Mouse (Mus musculus) brain, embryonic 14.5 days (tissue): Measurements from ENCODE around the gene Cep112. TPM values are rescaled to one million over a fixed set of nuclear protein-coding genes. Genes with fewer than 3 reads are reported as not detected.

ENCODE experiments used
- DNase-seq: peaks from one replicate; pipeline ENCODE4 v3.0.0-alpha.2; 2011; ENCODE audit warnings: low read depth
- CTCF ChIP-seq: fragments of 200-500 bp; IDR thresholded peaks from 2 replicates; pipeline ENCODE4 v1.5.1; 2012; ENCODE audit warnings: inconsistent platforms, mild to moderate bottlenecking, moderate library complexity, borderline replicate concordance; ENCODE audit not compliant: insufficient read depth, insufficient read length; ENCODE audit errors: extremely low read depth
- POLR2A ChIP-seq: fragments of 200-500 bp; IDR thresholded peaks from 2 replicates; pipeline ENCODE4 v1.6.1; 2012; ENCODE audit warnings: mild to moderate bottlenecking, inconsistent platforms, borderline replicate concordance; ENCODE audit not compliant: poor library complexity, insufficient read depth, insufficient read length, severe bottlenecking; ENCODE audit errors: extremely low read depth
- polyA plus RNA-seq: library from polyadenylated mRNA; depleted of rRNA; stranded (reverse); fragments of >200 nt; gene quantifications from 2 replicates; pipeline ENCODE4 v1.2.3, GENCODE M21; 2012

Gene Cep112
- polyA plus RNA-seq, 1 experiment: 13.3 TPM

- peak; percentile 69 for DNase-seq
- TF ChIP-seq CTCF (no peak), POLR2A (no peak)
Observed at GRCm38 (mm10) chr11:108780271-108781250, 355.6 kb downstream of the Cep112 start.

GRCm38 (mm10) chr11:108798398-108798797 lies 373.4 kb downstream of the Cep112 start:
- no peak for DNase-seq
- no peak for TF ChIP-seq CTCF
- TF ChIP-seq POLR2A: no peak

DNA sequence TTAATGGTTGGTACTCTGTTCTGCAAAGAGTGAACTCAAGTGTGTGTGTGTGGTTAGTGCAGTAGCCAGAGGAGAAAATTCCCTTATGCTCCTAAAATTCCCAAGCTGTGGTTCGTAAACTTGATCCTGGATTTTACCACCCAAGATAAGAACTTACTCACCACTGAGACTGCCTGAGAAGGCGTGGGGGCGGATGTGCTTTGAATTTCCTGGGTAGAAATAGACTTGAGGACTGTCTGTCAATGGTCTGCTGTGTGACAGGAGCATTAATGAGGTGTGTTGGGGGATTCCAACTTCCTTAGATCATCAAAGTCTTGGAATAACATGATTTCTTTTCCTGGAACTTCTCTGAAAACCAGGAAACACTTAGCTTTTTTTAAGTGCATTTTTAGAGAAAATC lies 374.7 kb downstream of the Cep112 start:
- DNase-seq: no peak
- TF ChIP-seq POLR2A (no peak), CTCF (no peak)

DNA sequence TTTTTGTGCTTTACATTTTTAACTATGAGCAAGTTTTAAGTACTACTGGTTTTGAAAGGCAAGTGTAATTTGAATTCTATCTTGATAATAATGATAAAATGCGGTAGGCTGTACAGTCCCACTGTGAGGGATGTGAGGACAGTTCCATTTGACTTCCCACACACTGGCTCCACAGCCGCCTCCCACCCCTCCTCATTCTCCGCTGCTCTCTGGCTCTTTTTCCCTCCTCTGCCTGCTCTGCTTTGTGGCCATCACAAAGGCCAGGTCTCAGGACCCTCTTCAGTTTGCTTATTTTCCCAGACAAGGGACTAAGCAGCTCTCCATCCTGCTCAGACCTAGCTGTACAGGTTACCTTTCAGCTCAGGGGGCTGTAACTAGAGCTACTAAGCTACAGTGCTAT lies 379.0 kb downstream of the Cep112 start:
- DNase-seq: no peak
- no peak for TF ChIP-seq CTCF
- TF ChIP-seq POLR2A: no peak

DNA sequence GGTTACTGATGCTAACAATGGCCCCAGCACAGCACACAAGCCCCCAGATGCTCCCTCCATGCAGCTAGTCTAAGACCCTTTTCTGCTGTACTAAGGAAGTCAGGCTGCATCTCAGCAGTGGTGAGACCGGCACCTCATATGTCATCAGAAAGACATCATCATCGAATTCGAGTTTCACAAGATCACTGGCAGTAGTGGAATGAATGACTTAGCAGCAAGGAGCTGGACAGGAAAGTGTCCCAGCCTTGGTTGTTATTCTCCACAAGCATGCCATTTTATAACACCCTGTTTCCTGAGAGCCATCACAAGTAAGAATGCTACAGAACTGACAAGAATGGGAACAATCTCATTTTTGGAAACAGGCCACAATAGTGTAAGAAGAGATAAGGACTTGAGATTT lies 381.0 kb downstream of the Cep112 start:
- no peak for DNase-seq

GRCm38 (mm10) chr11:108809626-108810025 lies 384.6 kb downstream of the Cep112 start:
- no peak for DNase-seq
- TF ChIP-seq CTCF (no peak), POLR2A (no peak)

More for the DNA sequence above, 381.0 kb downstream of the Cep112 start:
- no peak for TF ChIP-seq CTCF
- TF ChIP-seq POLR2A: no peak

- no peak for DNase-seq
- TF ChIP-seq CTCF (no peak), POLR2A (no peak)
Observed at GRCm38 (mm10) chr11:108821771-108822170, 396.8 kb downstream of the Cep112 start.

- no peak for DNase-seq
- no peak for TF ChIP-seq CTCF
- TF ChIP-seq POLR2A: no peak
Observed at GRCm38 (mm10) chr11:108822257-108822656, 397.3 kb downstream of the Cep112 start.

DNA sequence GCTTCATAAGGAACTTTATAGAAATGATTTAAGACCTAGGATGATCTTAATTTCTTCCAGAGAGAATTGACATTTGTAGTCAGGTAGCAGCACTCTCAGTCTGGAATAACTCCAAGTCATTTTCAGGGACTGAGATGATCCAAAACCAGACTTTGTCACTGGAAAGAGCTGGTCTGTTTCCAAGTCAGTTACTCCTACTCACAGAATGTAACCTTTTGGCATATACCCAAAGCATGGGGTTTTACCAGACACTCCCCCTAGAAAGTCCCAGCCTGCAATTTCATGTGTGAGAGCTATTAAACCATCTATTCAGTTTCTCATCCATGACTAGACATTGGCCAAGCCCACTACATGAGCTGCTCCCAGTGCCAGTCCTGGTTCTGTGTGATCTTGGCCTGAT lies 402.3 kb downstream of the Cep112 start:
- TF ChIP-seq POLR2A (no peak), CTCF (no peak)

GRCm38 (mm10) chr11:108828374-108829025 lies 403.5 kb downstream of the Cep112 start:
- no peak for DNase-seq
- TF ChIP-seq CTCF (no peak), POLR2A (no peak)

More for the DNA sequence above, 402.3 kb downstream of the Cep112 start:
- DNase-seq: peak; percentile 41

GRCm38 (mm10) chr11:108836706-108837105 lies 411.7 kb downstream of the Cep112 start:
- no peak for DNase-seq
- TF ChIP-seq POLR2A (no peak), CTCF (no peak)
